Mouse (Mus musculus): Measurements from ENCODE around the gene Reep3. TPM values are rescaled to one million over a fixed set of nuclear protein-coding genes. Genes with fewer than 3 reads are reported as not detected.

Reep3 gene
- total and polyA plus RNA-seq, 3 experiments, result 21.8 to 23.3 (median 23.2) TPM

- 0 out of 2 replicates have a peak, but pooled peaks have one; percentile 21 for TF ChIP-seq ELF1 (IDR thresholded peaks at IDR 0.05; ENCODE audit: low read depth, low read length)
- TF ChIP-seq MXI1 (IDR thresholded peaks at IDR 0.05; ENCODE audit: low read depth, low read length), result peak; percentile 76; the same call in 1 of the 2 replicates
- TF ChIP-seq CHD2 (IDR thresholded peaks at IDR 0.05; ENCODE audit: low read length), result no peak
- peak; percentile 71 for TF ChIP-seq ETS1 (conservative IDR thresholded peaks at IDR 0.05; ENCODE audit: low read depth, low read length)
- no peak for TF ChIP-seq KAT2A (IDR thresholded peaks at IDR 0.05; ENCODE audit: insufficient replicate concordance, low read length)
- TF ChIP-seq ZMIZ1 (IDR thresholded peaks at IDR 0.05; ENCODE audit: low read depth, low read length), result no peak
- TF ChIP-seq POLR2AphosphoS2 (IDR thresholded peaks at IDR 0.05; ENCODE audit: low read depth, low read length), result no peak
- peak; percentile 49 for TF ChIP-seq POLR2A (IDR thresholded peaks at IDR 0.05; ENCODE audit: low read depth, low read length)
- TF ChIP-seq RAD21 (IDR thresholded peaks at IDR 0.05; ENCODE audit: low read depth, low read length), result no peak
- TF ChIP-seq EP300 (IDR thresholded peaks at IDR 0.05; ENCODE audit: low read length), result peak; percentile 61; the same call in 1 of the 2 replicates
- TF ChIP-seq USF1 (IDR thresholded peaks at IDR 0.05; ENCODE audit: low read depth, low read length), result no peak
- peak; percentile 51 for TF ChIP-seq MEF2A (IDR thresholded peaks at IDR 0.05; ENCODE audit: borderline replicate concordance, low read depth, low read length)
- TF ChIP-seq MYC (IDR thresholded peaks at IDR 0.05; ENCODE audit: low read depth, low read length), result peak; percentile 26; the same call in 1 of the 2 replicates
- no peak for TF ChIP-seq PAX5 (IDR thresholded peaks at IDR 0.05; ENCODE audit: low read length)
- no peak for TF ChIP-seq MAFK (IDR thresholded peaks at IDR 0.05; ENCODE audit: insufficient replicate concordance, low read length)
- TF ChIP-seq GABPA (IDR thresholded peaks at IDR 0.05; ENCODE audit: insufficient replicate concordance, low read depth, low read length), result no peak
- TF ChIP-seq ZC3H11A (IDR thresholded peaks at IDR 0.05; ENCODE audit: low read depth, low read length), result no peak
- no peak for TF ChIP-seq SIN3A (IDR thresholded peaks at IDR 0.05; ENCODE audit: low read length)
- TF ChIP-seq JUND (conservative IDR thresholded peaks at IDR 0.05; ENCODE audit: low read depth, low read length), result no peak
- no peak for TF ChIP-seq CHD1 (IDR thresholded peaks at IDR 0.05; ENCODE audit: low read depth, low read length)
Observed at GRCm38 (mm10) chr10:67071884-67072283, 24.9 kb downstream of the Reep3 start (continued).

GRCm38 (mm10) chr10:67071389-67071788, 25.4 kb downstream of the Reep3 start:
- peak overlapping the region; percentile 94 for H3K27ac ChIP-seq (ENCODE audit: insufficient read depth, low read depth)
- dilution Hi-C loops (cut with MboI; ENCODE audit: extremely low pct_ligation_motif_present, extremely low pct_unique_long_range_greater_than_20kb, low sequenced_read_pairs), result no loop called here
- H3K27me3 ChIP-seq (replicated peaks), result no peaks in the 10 kb centered on the region
- H3K79me2 ChIP-seq (replicated peaks; ENCODE audit: control insufficient read depth, extremely low read depth, insufficient read depth, poor library complexity, severe bottlenecking), result peaks cover 83% of the 10 kb centered on the region
- H3K4me3 ChIP-seq (replicated peaks in 1 of 3; ENCODE audit: low read depth in 2 of 3, low read length in 2 of 3, poor library complexity in 1 of 3), result peak overlapping the region; percentile 42 to 68 (median 43)
- H3K9ac ChIP-seq (ENCODE audit: insufficient read depth, low read depth), result peak overlapping the region; percentile 80
- peaks cover 0 to 5% of the 10 kb centered on the region in 2 experiments for H3K36me3 ChIP-seq (replicated peaks in 1 of 2; ENCODE audit: control insufficient read depth in 1 of 2, insufficient read depth in 1 of 2, low read length in 1 of 2)
- no peaks in the 10 kb centered on the region for H3K9me3 ChIP-seq (replicated peaks; ENCODE audit: low read length)
- H3K4me2 ChIP-seq (ENCODE audit: insufficient read depth, low read depth, poor library complexity, severe bottlenecking), result peak overlapping the region; percentile 99
- in situ Hi-C loops (cut with MboI; ENCODE audit: low pct_ligation_motif_present, low pct_unique_long_range_greater_than_20kb, low sequenced_read_pairs), result no loop called here
- peaks cover 9 to 75% of the 10 kb centered on the region in 2 experiments for H3K4me1 ChIP-seq (ENCODE audit: control insufficient read depth in 1 of 2, insufficient read depth in 2 of 2)
- TF ChIP-seq POLR2AphosphoS2 (IDR thresholded peaks at IDR 0.05; ENCODE audit: low read depth, low read length) (no peak), KAT2A (IDR thresholded peaks at IDR 0.05; ENCODE audit: insufficient replicate concordance, low read length) (no peak), RAD21 (IDR thresholded peaks at IDR 0.05; ENCODE audit: low read depth, low read length) (no peak), PAX5 (IDR thresholded peaks at IDR 0.05; ENCODE audit: low read length) (no peak), CTCF (conservative IDR thresholded peaks at IDR 0.05 in 1 of 2, IDR thresholded peaks at IDR 0.05 in 1 of 2; ENCODE audit: low read depth in 2 of 2, low read length in 2 of 2) (no peak), MAZ (IDR thresholded peaks at IDR 0.05; ENCODE audit: low read depth, low read length) (no peak), ETS1 (conservative IDR thresholded peaks at IDR 0.05; ENCODE audit: low read depth, low read length) (no peak), E2F4 (IDR thresholded peaks at IDR 0.05; ENCODE audit: insufficient replicate concordance, low read depth, low read length) (no peak), ZMIZ1 (IDR thresholded peaks at IDR 0.05; ENCODE audit: low read depth, low read length) (no peak), UBTF (IDR thresholded peaks at IDR 0.05; ENCODE audit: low read depth, low read length) (no peak), IRF4 (IDR thresholded peaks at IDR 0.05; ENCODE audit: low read depth, low read length) (no peak), ZKSCAN1 (IDR thresholded peaks at IDR 0.05; ENCODE audit: borderline replicate concordance, low read depth, low read length) (no peak), NRF1 (IDR thresholded peaks at IDR 0.05; ENCODE audit: low read depth, low read length) (no peak), TCF12 (IDR thresholded peaks at IDR 0.05; ENCODE audit: low read depth, low read length) (no peak), SIN3A (IDR thresholded peaks at IDR 0.05; ENCODE audit: low read length) (no peak), SMC3 (IDR thresholded peaks at IDR 0.05; ENCODE audit: low read depth, low read length) (no peak), MXI1 (IDR thresholded peaks at IDR 0.05; ENCODE audit: low read depth, low read length) (no peak), EP300 (IDR thresholded peaks at IDR 0.05; ENCODE audit: low read length) (no peak)
- no peak for DNase-seq (ENCODE audit: extremely low read depth)

All from CH12.LX (cell line).